Mouse (Mus musculus): ENCODE measurements at regions not wholly inside any gene's neighbourhood (a gene's known extent, or its start where the extent isn't known, plus 50 kb on each side); places are given as distances from the start of the nearest gene placed in this dataset.
A peak's percentile ranks its signal among the peaks of the same experiment; 100 is the strongest.

- TF ChIP-seq CTCF (IDR thresholded peaks at IDR 0.05; ENCODE audit: borderline replicate concordance, insufficient read depth, low read length), result no peak
- no peak for TF ChIP-seq POLR2A (IDR thresholded peaks at IDR 0.05; ENCODE audit: low read depth, low read length)
- H3K4me3 ChIP-seq (ENCODE audit: insufficient read depth, low read length), result no peak overlapping the region
- no peaks in the 10 kb centered on the region for H3K4me1 ChIP-seq (ENCODE audit: control insufficient read depth, insufficient read depth, low read length)
- H3K27ac ChIP-seq (ENCODE audit: insufficient read depth, low read length), result no peak overlapping the region
Observed at GRCm38 (mm10) chr2:103868655-103869054, 71.2 kb upstream of the Caprin1 start.

- Histone ChIP-seq H3K4me1 (ENCODE audit: control insufficient read depth, insufficient read depth, low read length) (no peaks in the 10 kb centered on the region), H3K4me3 (ENCODE audit: insufficient read depth, low read length) (no peak overlapping the region), H3K27ac (ENCODE audit: insufficient read depth, low read length) (no peak overlapping the region)
- peak; percentile 77; the same call in 1 of the 2 replicates for TF ChIP-seq CTCF (IDR thresholded peaks at IDR 0.05; ENCODE audit: borderline replicate concordance, insufficient read depth, low read length)
- no peak for TF ChIP-seq POLR2A (IDR thresholded peaks at IDR 0.05; ENCODE audit: low read depth, low read length)
Observed at GRCm38 (mm10) chr2:103871522-103872276, 74.2 kb upstream of the Caprin1 start.

DNA sequence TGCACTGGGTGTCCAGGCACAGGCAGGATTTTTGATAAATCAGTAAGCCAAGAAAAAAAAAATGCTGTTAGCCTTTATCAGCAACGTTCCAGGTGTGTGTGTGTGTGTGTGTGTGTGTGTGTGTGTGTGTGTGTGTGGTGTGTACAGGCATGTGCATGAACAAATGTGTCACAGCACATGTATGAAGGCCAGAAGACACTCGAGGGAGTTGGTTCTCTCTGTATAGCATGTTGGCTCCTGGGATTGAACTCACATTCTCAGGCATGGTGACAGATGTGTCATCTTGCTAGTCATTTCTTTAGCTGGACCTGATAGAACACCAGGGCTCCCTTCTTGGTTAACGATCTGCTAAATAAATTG lies 74.8 kb upstream of the Caprin1 start:
- Histone ChIP-seq H3K4me3 (ENCODE audit: insufficient read depth, low read length) (no peak overlapping the region), H3K27ac (ENCODE audit: insufficient read depth, low read length) (no peak overlapping the region), H3K4me1 (ENCODE audit: control insufficient read depth, insufficient read depth, low read length) (no peaks in the 10 kb centered on the region)
- TF ChIP-seq POLR2A (IDR thresholded peaks at IDR 0.05; ENCODE audit: low read depth, low read length) (no peak), CTCF (IDR thresholded peaks at IDR 0.05; ENCODE audit: borderline replicate concordance, insufficient read depth, low read length) (no peak)

DNA sequence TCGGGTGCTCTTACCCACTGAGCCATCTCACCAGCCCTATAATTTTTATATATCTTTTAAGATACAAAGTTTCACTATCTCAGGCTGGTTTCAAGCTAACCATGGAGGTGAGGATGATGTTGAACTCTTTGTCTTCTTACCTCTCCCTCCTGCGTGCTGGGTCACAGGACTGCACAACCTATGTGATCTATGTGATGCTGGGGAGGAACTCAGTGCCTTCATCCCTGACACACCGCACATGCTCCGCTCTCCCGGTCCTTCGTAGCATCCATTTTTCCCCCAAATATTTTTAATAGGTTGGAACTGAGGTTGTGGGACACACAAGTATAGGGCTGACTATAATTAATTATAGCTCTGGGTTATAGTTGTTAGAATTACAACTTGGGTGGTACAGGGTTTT lies 75.9 kb upstream of the Caprin1 start:
- TF ChIP-seq POLR2A (IDR thresholded peaks at IDR 0.05; ENCODE audit: low read depth, low read length) (no peak), CTCF (IDR thresholded peaks at IDR 0.05; ENCODE audit: borderline replicate concordance, insufficient read depth, low read length) (no peak)
- H3K4me1 ChIP-seq (ENCODE audit: control insufficient read depth, insufficient read depth, low read length), result no peaks in the 10 kb centered on the region
- no peak overlapping the region for H3K4me3 ChIP-seq (ENCODE audit: insufficient read depth, low read length)
- no peak overlapping the region for H3K27ac ChIP-seq (ENCODE audit: insufficient read depth, low read length)

DNA sequence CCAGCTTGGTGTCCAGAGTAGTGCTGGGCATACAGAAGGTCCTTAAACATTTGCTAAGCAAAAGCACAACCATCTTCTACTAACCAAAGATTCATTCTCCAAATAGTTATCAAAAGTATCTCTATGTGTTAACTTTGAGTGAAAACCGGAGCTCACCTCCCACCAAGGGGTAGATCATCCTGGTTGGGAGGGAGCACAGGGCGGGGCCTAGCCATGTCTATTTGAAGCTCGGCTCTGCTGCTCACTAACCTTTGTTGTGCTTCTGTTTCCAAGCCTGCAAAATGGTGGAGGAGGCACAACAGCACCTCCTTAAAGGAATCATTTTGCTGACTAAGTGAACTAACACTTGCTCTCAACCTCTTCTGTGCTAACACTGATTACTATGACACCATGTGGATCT lies 77.0 kb upstream of the Caprin1 start:
- TF ChIP-seq CTCF (IDR thresholded peaks at IDR 0.05; ENCODE audit: borderline replicate concordance, insufficient read depth, low read length) (no peak), POLR2A (IDR thresholded peaks at IDR 0.05; ENCODE audit: low read depth, low read length) (no peak)
- Histone ChIP-seq H3K27ac (ENCODE audit: insufficient read depth, low read length) (no peak overlapping the region), H3K4me1 (ENCODE audit: control insufficient read depth, insufficient read depth, low read length) (no peaks in the 10 kb centered on the region), H3K4me3 (ENCODE audit: insufficient read depth, low read length) (no peak overlapping the region)

DNA sequence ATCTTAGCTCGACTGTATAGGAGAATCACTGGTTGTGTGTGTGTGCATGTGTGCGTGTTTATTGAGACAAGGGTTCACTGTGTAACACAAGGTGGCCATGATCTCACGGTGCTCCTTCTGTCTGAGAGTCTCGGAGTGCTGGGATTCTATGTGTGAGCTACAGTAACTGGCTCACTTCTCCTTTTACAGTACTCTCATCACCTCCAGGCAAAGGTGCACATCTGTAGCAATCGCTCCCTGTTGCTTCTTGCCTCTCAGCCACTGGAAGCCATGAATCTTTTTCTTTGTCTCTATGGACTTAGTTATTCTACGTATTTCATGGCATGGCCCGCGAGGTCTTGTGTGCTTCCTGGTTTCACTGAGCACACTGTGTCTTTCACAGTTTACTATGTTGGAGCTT lies 78.3 kb upstream of the Caprin1 start:
- Histone ChIP-seq H3K4me3 (ENCODE audit: insufficient read depth, low read length) (no peak overlapping the region), H3K4me1 (ENCODE audit: control insufficient read depth, insufficient read depth, low read length) (no peaks in the 10 kb centered on the region), H3K27ac (ENCODE audit: insufficient read depth, low read length) (no peak overlapping the region)
- TF ChIP-seq POLR2A (IDR thresholded peaks at IDR 0.05; ENCODE audit: low read depth, low read length) (no peak), CTCF (IDR thresholded peaks at IDR 0.05; ENCODE audit: borderline replicate concordance, insufficient read depth, low read length) (no peak)

DNA sequence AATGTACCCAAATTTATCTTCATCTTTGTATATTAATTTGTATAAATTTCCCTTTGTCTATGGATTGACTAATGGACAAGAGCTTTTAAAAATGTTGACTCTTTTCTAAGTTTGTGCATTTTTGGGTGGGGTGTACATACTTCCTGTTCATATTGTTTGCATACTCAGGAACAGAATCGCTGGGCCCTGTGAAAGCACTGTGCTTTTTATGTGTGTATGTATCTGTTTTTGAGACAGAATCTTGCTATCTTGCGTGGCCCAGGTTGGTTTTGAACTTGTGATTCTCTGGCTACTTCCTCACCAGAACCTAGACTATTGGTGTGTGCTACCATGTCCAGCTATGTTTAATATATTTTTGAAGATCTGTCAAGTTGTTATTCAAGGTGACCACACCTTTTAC lies 78.8 kb upstream of the Caprin1 start:
- Histone ChIP-seq H3K4me1 (ENCODE audit: control insufficient read depth, insufficient read depth, low read length) (no peaks in the 10 kb centered on the region), H3K27ac (ENCODE audit: insufficient read depth, low read length) (no peak overlapping the region), H3K4me3 (ENCODE audit: insufficient read depth, low read length) (no peak overlapping the region)
- TF ChIP-seq CTCF (IDR thresholded peaks at IDR 0.05; ENCODE audit: borderline replicate concordance, insufficient read depth, low read length) (no peak), POLR2A (IDR thresholded peaks at IDR 0.05; ENCODE audit: low read depth, low read length) (no peak)

GRCm38 (mm10) chr2:103881026-103881763 lies 76.6 kb upstream of the Lmo2 start:
- no peak for TF ChIP-seq POLR2A (IDR thresholded peaks at IDR 0.05; ENCODE audit: low read depth, low read length)
- TF ChIP-seq CTCF (IDR thresholded peaks at IDR 0.05; ENCODE audit: borderline replicate concordance, insufficient read depth, low read length), result no peak
- no peak overlapping the region for H3K27ac ChIP-seq (ENCODE audit: insufficient read depth, low read length)
- no peaks in the 10 kb centered on the region for H3K4me1 ChIP-seq (ENCODE audit: control insufficient read depth, insufficient read depth, low read length)
- no peak overlapping the region for H3K4me3 ChIP-seq (ENCODE audit: insufficient read depth, low read length)

DNA sequence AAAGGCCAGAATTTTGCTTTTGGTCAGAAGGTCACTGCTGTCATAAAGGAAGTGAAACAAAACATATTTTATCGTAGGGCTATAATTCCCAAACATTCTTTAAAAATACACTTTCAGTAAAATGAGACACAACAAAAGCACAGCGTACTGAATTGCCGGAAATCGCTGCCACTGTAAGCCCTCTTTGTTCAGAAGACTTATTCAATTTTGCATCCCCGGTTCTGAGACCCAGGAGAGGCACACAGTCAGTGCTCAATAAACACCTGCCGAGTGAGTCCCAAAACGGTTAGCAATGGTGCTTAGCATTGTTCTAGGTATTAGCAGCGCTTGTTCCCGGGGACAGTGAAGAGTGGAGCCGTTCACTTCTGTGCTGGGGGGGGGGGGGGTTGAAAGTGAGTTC lies 72.9 kb upstream of the Lmo2 start:
- H3K27ac ChIP-seq (ENCODE audit: insufficient read depth, low read length), result no peak overlapping the region
- no peak overlapping the region for H3K4me3 ChIP-seq (ENCODE audit: insufficient read depth, low read length)
- TF ChIP-seq POLR2A (IDR thresholded peaks at IDR 0.05; ENCODE audit: low read depth, low read length), result no peak
- TF ChIP-seq CTCF (IDR thresholded peaks at IDR 0.05; ENCODE audit: borderline replicate concordance, insufficient read depth, low read length), result no peak
- no peaks in the 10 kb centered on the region for H3K4me1 ChIP-seq (ENCODE audit: control insufficient read depth, insufficient read depth, low read length)

- H3K4me1 ChIP-seq (ENCODE audit: control insufficient read depth, insufficient read depth, low read length), result no peaks in the 10 kb centered on the region
- no peak overlapping the region for H3K4me3 ChIP-seq (ENCODE audit: insufficient read depth, low read length)
- TF ChIP-seq POLR2A (IDR thresholded peaks at IDR 0.05; ENCODE audit: low read depth, low read length) (no peak), CTCF (IDR thresholded peaks at IDR 0.05; ENCODE audit: borderline replicate concordance, insufficient read depth, low read length) (no peak)
- no peak overlapping the region for H3K27ac ChIP-seq (ENCODE audit: insufficient read depth, low read length)
Observed at GRCm38 (mm10) chr2:103888023-103888422, 69.8 kb upstream of the Lmo2 start.
